Mouse (Mus musculus): ENCODE results near the gene Uts2r. TPM values are rescaled to one million over a fixed set of nuclear protein-coding genes. Genes with fewer than 3 reads are reported as not detected.

Gene Uts2r
- polyA plus RNA-seq (2012; rRNA removed) = not detected in 2 replicates
- polyA plus RNA-seq (2014; fragmentation: Nextera tagmentation; extraction: Ambion mirVana) = not detected in 2 replicates

GRCm38 (mm10) chr11:121159971-121160370 lies at the start of gene Uts2r:
Uts2r (plus strand) TSS chr11:121160271.
- no peak within 1 kb of the TSS for H3K4me3 ChIP-seq (ENCODE audit: insufficient read depth in 1 of 2, low read depth in 2 of 2, low read length in 2 of 2)
- ATAC-seq (ENCODE audit: insufficient read depth) (no peak), DNase-seq (ENCODE audit: low read depth in 3 of 3, low spot score in 3 of 3) (no peak)
- no peak within 1 kb of the TSS for H3K27ac ChIP-seq
- no peaks in the 10 kb centered on the region for H3K9me3 ChIP-seq (ENCODE audit: control insufficient read depth, low read length)
- no peaks in the 10 kb centered on the region for H3K36me3 ChIP-seq (replicated peaks; ENCODE audit: control insufficient read depth, insufficient read depth, low read depth)
- H3K4me2 ChIP-seq (ENCODE audit: low read depth) = no peak within 1 kb of the TSS
- 63% methylated on average over 5 of the region's 5 CpGs for WGBS (ENCODE audit: insufficient replicate concordance)
- peaks cover 22% of the 10 kb centered on the region for H3K27me3 ChIP-seq (ENCODE audit: control insufficient read depth, insufficient read depth, low read length)
- no peaks in the 10 kb centered on the region for H3K4me1 ChIP-seq (replicated peaks; ENCODE audit: control insufficient read depth in 2 of 2, insufficient read depth in 2 of 2, low read length in 1 of 2)
- TF ChIP-seq CTCF (IDR thresholded peaks at IDR 0.05; ENCODE audit: low read depth) (no peak), EP300 (IDR thresholded peaks at IDR 0.05; ENCODE audit: low read depth) (no peak)
- no peak within 1 kb of the TSS for H3K9ac ChIP-seq (replicated peaks)

- ATAC-seq (ENCODE audit: insufficient read depth) (no peak), DNase-seq (ENCODE audit: low read depth in 3 of 3, low spot score in 3 of 3) (no peak)
- H3K27me3 ChIP-seq (ENCODE audit: control insufficient read depth, insufficient read depth, low read length) = no peaks in the 10 kb centered on the region
- H3K4me3 ChIP-seq (ENCODE audit: insufficient read depth in 1 of 2, low read depth in 2 of 2, low read length in 2 of 2) = no peak overlapping the region
- no peak overlapping the region for H3K27ac ChIP-seq
- peaks cover 0 to 3% of the 10 kb centered on the region in 2 experiments; a peak in 1 of 4 replicates for H3K4me1 ChIP-seq (replicated peaks; ENCODE audit: control insufficient read depth in 2 of 2, insufficient read depth in 2 of 2, low read length in 1 of 2)
- no peaks in the 10 kb centered on the region for H3K9me3 ChIP-seq (ENCODE audit: control insufficient read depth, low read length)
- 53% methylated on average over 3 of the region's 3 CpGs for WGBS (ENCODE audit: insufficient replicate concordance)
- no peaks in the 10 kb centered on the region for H3K36me3 ChIP-seq (replicated peaks; ENCODE audit: control insufficient read depth, insufficient read depth, low read depth)
- no peak overlapping the region for H3K9ac ChIP-seq (replicated peaks)
- no peak for TF ChIP-seq CTCF (IDR thresholded peaks at IDR 0.05; ENCODE audit: low read depth)
- no peak for TF ChIP-seq EP300 (IDR thresholded peaks at IDR 0.05; ENCODE audit: low read depth)
- H3K4me2 ChIP-seq (ENCODE audit: low read depth) = no peak overlapping the region
Observed at GRCm38 (mm10) chr11:121111051-121111450, 49.0 kb upstream of the Uts2r start.

GRCm38 (mm10) chr11:121111601-121112000 lies 48.5 kb upstream of the Uts2r start:
- Histone ChIP-seq H3K27me3 (ENCODE audit: control insufficient read depth, insufficient read depth, low read length) (no peaks in the 10 kb centered on the region), H3K36me3 (replicated peaks; ENCODE audit: control insufficient read depth, insufficient read depth, low read depth) (no peaks in the 10 kb centered on the region), H3K27ac (no peak overlapping the region), H3K9me3 (ENCODE audit: control insufficient read depth, low read length) (no peaks in the 10 kb centered on the region), H3K4me3 (ENCODE audit: insufficient read depth in 1 of 2, low read depth in 2 of 2, low read length in 2 of 2) (no peak overlapping the region), H3K9ac (replicated peaks) (no peak overlapping the region), H3K4me2 (ENCODE audit: low read depth) (no peak overlapping the region), H3K4me1 (replicated peaks; ENCODE audit: control insufficient read depth in 2 of 2, insufficient read depth in 2 of 2, low read length in 1 of 2) (peaks cover 0 to 3% of the 10 kb centered on the region in 2 experiments; a peak in 1 of 4 replicates)
- DNase-seq (ENCODE audit: low read depth in 3 of 3, low spot score in 3 of 3) (no peak), ATAC-seq (ENCODE audit: insufficient read depth) (no peak)
- WGBS (ENCODE audit: insufficient replicate concordance) = 53% methylated on average over 1 of the region's 1 CpGs
- no peak for TF ChIP-seq EP300 (IDR thresholded peaks at IDR 0.05; ENCODE audit: low read depth)
- no peak for TF ChIP-seq CTCF (IDR thresholded peaks at IDR 0.05; ENCODE audit: low read depth)

GRCm38 (mm10) chr11:121112091-121112775 lies 47.8 kb upstream of the Uts2r start:
- TF ChIP-seq CTCF (IDR thresholded peaks at IDR 0.05; ENCODE audit: low read depth) = no peak
- no peak for TF ChIP-seq EP300 (IDR thresholded peaks at IDR 0.05; ENCODE audit: low read depth)
- no peak overlapping the region for H3K4me2 ChIP-seq (ENCODE audit: low read depth)
- DNase-seq (ENCODE audit: low read depth in 3 of 3, low spot score in 3 of 3) (no peak), ATAC-seq (ENCODE audit: insufficient read depth) (no peak)
- H3K4me3 ChIP-seq (ENCODE audit: insufficient read depth in 1 of 2, low read depth in 2 of 2, low read length in 2 of 2) = no peak overlapping the region
- no peak overlapping the region for H3K9ac ChIP-seq (replicated peaks)
- H3K27me3 ChIP-seq (ENCODE audit: control insufficient read depth, insufficient read depth, low read length) = no peaks in the 10 kb centered on the region
- H3K36me3 ChIP-seq (replicated peaks; ENCODE audit: control insufficient read depth, insufficient read depth, low read depth) = no peaks in the 10 kb centered on the region
- H3K9me3 ChIP-seq (ENCODE audit: control insufficient read depth, low read length) = no peaks in the 10 kb centered on the region
- H3K27ac ChIP-seq = no peak overlapping the region
- 57% methylated on average over 5 of the region's 5 CpGs for WGBS (ENCODE audit: insufficient replicate concordance)
- peaks cover 0 to 3% of the 10 kb centered on the region in 2 experiments; a peak in 1 of 4 replicates for H3K4me1 ChIP-seq (replicated peaks; ENCODE audit: control insufficient read depth in 2 of 2, insufficient read depth in 2 of 2, low read length in 1 of 2)

- WGBS (ENCODE audit: insufficient replicate concordance) = 88% methylated on average over 18 of the region's 18 CpGs
- peaks cover 0 to 2% of the 10 kb centered on the region in 2 experiments; a peak in 1 of 4 replicates for H3K4me1 ChIP-seq (replicated peaks; ENCODE audit: control insufficient read depth in 2 of 2, insufficient read depth in 2 of 2, low read length in 1 of 2)
- no peaks in the 10 kb centered on the region for H3K36me3 ChIP-seq (replicated peaks; ENCODE audit: control insufficient read depth, insufficient read depth, low read depth)
- no peaks in the 10 kb centered on the region for H3K27me3 ChIP-seq (ENCODE audit: control insufficient read depth, insufficient read depth, low read length)
- no peak overlapping the region for H3K27ac ChIP-seq
- TF ChIP-seq CTCF (IDR thresholded peaks at IDR 0.05; ENCODE audit: low read depth) = 0 out of 2 replicates have a peak, but pooled peaks have one; percentile 21
- TF ChIP-seq EP300 (IDR thresholded peaks at IDR 0.05; ENCODE audit: low read depth) = no peak
- DNase-seq (ENCODE audit: low read depth in 3 of 3, low spot score in 3 of 3) (no peak), ATAC-seq (ENCODE audit: insufficient read depth) (no peak)
- no peaks in the 10 kb centered on the region for H3K9me3 ChIP-seq (ENCODE audit: control insufficient read depth, low read length)
- no peak overlapping the region for H3K4me2 ChIP-seq (ENCODE audit: low read depth)
- H3K4me3 ChIP-seq (ENCODE audit: insufficient read depth in 1 of 2, low read depth in 2 of 2, low read length in 2 of 2) = no peak overlapping the region
- no peak overlapping the region for H3K9ac ChIP-seq (replicated peaks)
Observed at GRCm38 (mm10) chr11:121118106-121118505, 42.0 kb upstream of the Uts2r start.

Measured in liver, embryonic 14.5 days (tissue).